Mouse (Mus musculus) intestine, postnatal 0 days (tissue): ENCODE results near the gene Cfap61. TPM values are rescaled to one million over a fixed set of nuclear protein-coding genes. Genes with fewer than 3 reads are reported as not detected.
A peak's percentile ranks its signal among the peaks of the same experiment; 100 is the strongest.

Experiments
- ATAC-seq: fragments of 200-750 bp; cut with Nextera tagmentation; 2 replicates; pipeline ENCODE4 v1.8.0; 2017; ENCODE audit warnings: mild to moderate bottlenecking, moderate TSS enrichment, moderate library complexity
- H3K27ac ChIP-seq: fragments of 300-500 bp; sonication (generic); 2 replicates; pipeline ENCODE4 v1.5.1; 2014; ENCODE audit warnings: mild to moderate bottlenecking, low read depth, low read length, moderate library complexity
- H3K27me3 ChIP-seq: fragments of 300-500 bp; sonication (generic); replicated peaks from 2 replicates; pipeline ENCODE4 v1.6.1; 2014; ENCODE audit warnings: low read length, mixed read lengths; ENCODE audit not compliant: control insufficient read depth, insufficient read depth
- H3K36me3 ChIP-seq: fragments of 300-500 bp; sonication (generic); 2 replicates; pipeline ENCODE4 v1.6.1; 2014; ENCODE audit warnings: mild to moderate bottlenecking, moderate library complexity; ENCODE audit not compliant: control insufficient read depth, insufficient read depth
- H3K4me1 ChIP-seq: fragments of 300-500 bp; sonication (generic); replicated peaks from 2 replicates; pipeline ENCODE4 v1.6.1; 2014; ENCODE audit warnings: antibody characterized with exemption, low read length, mixed read lengths; ENCODE audit not compliant: control insufficient read depth, insufficient read depth
- H3K4me2 ChIP-seq: fragments of 300-500 bp; sonication (generic); replicated peaks from 2 replicates; pipeline ENCODE4 v1.6.1; 2014; ENCODE audit warnings: low read depth, mild to moderate bottlenecking, moderate library complexity
- H3K4me3 ChIP-seq: fragments of 300-500 bp; sonication (generic); 2 replicates; pipeline ENCODE4 v1.5.1; 2014; ENCODE audit warnings: low read depth, low read length
- H3K9ac ChIP-seq: fragments of 300-500 bp; sonication (generic); 2 replicates; pipeline ENCODE4 v1.6.1; 2014; ENCODE audit warnings: mild to moderate bottlenecking, low read depth, low read length
- H3K9me3 ChIP-seq: fragments of 300-500 bp; sonication (generic); 2 replicates; pipeline ENCODE4 v1.6.1; 2016; ENCODE audit warnings: mixed run types; ENCODE audit not compliant: control insufficient read depth
- CTCF ChIP-seq: sonication (generic); IDR thresholded peaks from 2 replicates; pipeline ENCODE4 v1.5.1; 2016; ENCODE audit warnings: low read depth, mild to moderate bottlenecking, control low read depth, antibody characterized with exemption, moderate library complexity
- WGBS: fragments of 180-500 bp; shearing (Covaris S2); extraction: QIAGEN DNeasy Blood & Tissue Kit; methylation state at CpG from one replicate; pipeline ENCODE4 v1.1.7; 2014; 5-methylcytosine and 5-hydroxymethylcytosine counted together
- polyA plus RNA-seq: library from polyadenylated mRNA; unstranded; fragments of >200 nt; fragmentation: Nextera tagmentation; extraction: Ambion mirVana; gene quantifications from 2 replicates; pipeline ENCODE4 v1.2.1, GENCODE M21; 2015

Cfap61 gene
- polyA plus RNA-seq, 1 experiment from 2014 or later: 0.08 TPM

DNA sequence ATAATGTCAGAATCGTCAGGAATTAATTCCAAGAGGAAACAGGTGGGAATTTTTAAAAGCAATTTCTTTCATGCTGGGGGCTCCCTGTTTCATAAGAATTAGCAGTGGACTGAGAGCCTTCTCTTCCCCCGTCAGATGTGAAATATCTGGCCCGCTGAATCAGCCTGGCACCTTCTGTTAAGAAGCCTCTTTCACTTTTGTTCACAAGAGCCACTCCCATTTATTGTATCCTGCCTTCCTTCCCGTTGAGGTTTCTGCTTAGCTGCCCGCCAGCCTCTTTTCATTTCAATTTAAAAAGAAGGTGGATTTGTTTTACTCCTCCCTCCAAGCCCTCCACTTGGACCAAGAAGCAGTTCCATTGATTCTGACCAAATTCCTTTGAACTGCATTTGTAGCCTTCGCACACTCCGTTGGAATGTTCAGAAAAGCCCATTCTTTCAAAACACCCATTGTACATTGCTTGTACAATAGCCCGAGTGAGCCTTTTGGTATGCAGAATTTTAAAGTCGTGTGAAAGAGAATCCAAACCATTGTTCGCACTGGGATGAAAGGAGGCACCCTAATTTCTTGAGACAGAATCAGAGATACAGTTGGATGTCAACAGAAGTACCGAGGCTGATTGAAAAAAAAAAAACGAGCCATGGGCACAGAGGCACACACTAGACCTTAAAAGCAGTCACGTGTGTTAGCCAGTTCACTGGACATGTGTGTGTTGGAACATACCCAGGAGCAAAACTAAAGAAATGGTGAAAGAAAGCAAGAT lies 127.9 kb downstream of the Cfap61 start:
- WGBS: 51% methylated on average over 13 of the region's 13 CpGs
- Histone ChIP-seq H3K4me3 (no peak overlapping the region), H3K36me3 (no peaks in the 10 kb centered on the region), H3K4me1 (no peaks in the 10 kb centered on the region), H3K27me3 (no peaks in the 10 kb centered on the region), H3K4me2 (peak overlapping the region; percentile 44; the same call in 1 of the 2 replicates), H3K9ac (no peak overlapping the region), H3K9me3 (no peaks in the 10 kb centered on the region), H3K27ac (no peak overlapping the region)
- no peak for ATAC-seq
- TF ChIP-seq CTCF: no peak

DNA sequence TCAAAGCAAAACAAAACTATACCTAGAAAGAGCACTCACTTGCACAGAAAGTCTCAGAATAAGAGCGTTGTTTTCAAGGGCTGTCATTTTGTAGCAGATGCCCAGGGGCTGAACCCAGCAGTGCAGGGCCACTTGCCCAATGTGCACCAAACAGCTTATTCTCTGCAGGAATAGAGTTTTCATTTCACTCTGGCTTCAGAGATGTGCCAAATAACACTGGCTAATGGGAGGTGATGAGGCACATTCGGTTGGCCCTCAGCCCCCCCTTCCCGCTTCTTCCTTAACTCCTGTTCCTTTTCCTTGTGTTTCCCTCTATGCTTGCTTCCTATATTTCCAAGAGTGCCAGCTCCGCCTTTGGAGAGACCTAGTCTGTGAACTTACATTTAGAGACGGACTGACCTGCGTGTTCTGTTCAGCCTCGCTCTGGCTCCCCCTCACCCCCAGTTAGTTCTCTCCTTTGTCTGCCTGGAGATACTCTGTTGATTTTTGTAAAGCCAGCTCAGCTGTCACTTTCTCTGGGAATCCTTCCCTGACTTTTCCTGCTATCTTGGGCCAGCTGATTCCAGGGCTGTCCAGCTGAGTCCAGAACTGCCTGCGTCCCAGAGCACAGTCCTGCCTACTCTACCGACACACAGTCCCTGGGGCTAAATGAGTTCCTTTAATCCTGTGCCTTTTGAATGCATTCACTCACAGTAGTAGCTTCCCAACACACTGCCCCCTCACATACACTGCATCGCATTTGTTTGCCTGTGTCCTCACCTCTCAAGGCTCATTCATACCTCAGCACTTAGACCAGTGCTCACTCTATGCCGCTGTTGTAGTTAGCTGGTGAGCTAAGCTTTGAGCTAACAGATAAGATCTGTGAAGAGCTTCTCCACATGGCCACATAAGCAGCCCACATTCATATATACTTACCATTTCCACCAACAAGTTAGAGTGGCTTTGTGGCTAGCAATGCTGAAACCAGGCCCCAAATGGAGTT lies 128.8 kb downstream of the Cfap61 start:
- 80% methylated on average over 11 of the region's 11 CpGs for WGBS
- no peak for TF ChIP-seq CTCF
- Histone ChIP-seq H3K27ac (no peak overlapping the region), H3K4me3 (no peak overlapping the region), H3K9me3 (no peaks in the 10 kb centered on the region), H3K4me1 (no peaks in the 10 kb centered on the region), H3K36me3 (no peaks in the 10 kb centered on the region), H3K27me3 (no peaks in the 10 kb centered on the region), H3K4me2 (no peak overlapping the region), H3K9ac (no peak overlapping the region)
- ATAC-seq: no peak

- Histone ChIP-seq H3K4me3 (no peak overlapping the region), H3K9me3 (no peaks in the 10 kb centered on the region), H3K27me3 (no peaks in the 10 kb centered on the region), H3K9ac (no peak overlapping the region), H3K36me3 (no peaks in the 10 kb centered on the region), H3K4me1 (no peaks in the 10 kb centered on the region), H3K4me2 (no peak overlapping the region), H3K27ac (no peak overlapping the region)
- no peak for TF ChIP-seq CTCF
- WGBS: 35% methylated on average over 4 of the region's 4 CpGs
- no peak; the same call in 1 of the 2 replicates for ATAC-seq
These were observed 132.8 kb downstream of the Cfap61 start for GRCm38 (mm10) chr2:146067364-146067763.

GRCm38 (mm10) chr2:146073300-146073699 lies 138.7 kb downstream of the Cfap61 start:
- H3K4me2 ChIP-seq: no peak overlapping the region
- no peak for TF ChIP-seq CTCF
- no peak for ATAC-seq
- no peak overlapping the region for H3K27ac ChIP-seq
- no peak overlapping the region for H3K4me3 ChIP-seq
- no peaks in the 10 kb centered on the region for H3K27me3 ChIP-seq
- H3K9ac ChIP-seq: no peak overlapping the region
- H3K9me3 ChIP-seq: no peaks in the 10 kb centered on the region
- H3K36me3 ChIP-seq: no peaks in the 10 kb centered on the region
- WGBS: 57% methylated on average over 6 of the region's 6 CpGs
- no peaks in the 10 kb centered on the region for H3K4me1 ChIP-seq

- 90% methylated on average over 10 of the region's 10 CpGs for WGBS
- H3K9me3 ChIP-seq: no peaks in the 10 kb centered on the region
- H3K27me3 ChIP-seq: no peaks in the 10 kb centered on the region
- no peak overlapping the region for H3K9ac ChIP-seq
- no peaks in the 10 kb centered on the region for H3K4me1 ChIP-seq
- TF ChIP-seq CTCF: no peak
- no peak overlapping the region for H3K27ac ChIP-seq
- H3K4me2 ChIP-seq: no peak overlapping the region
- H3K4me3 ChIP-seq: no peak overlapping the region
- H3K36me3 ChIP-seq: no peaks in the 10 kb centered on the region
- ATAC-seq: no peak
These were observed 142.5 kb downstream of the Cfap61 start for GRCm38 (mm10) chr2:146077117-146077516.

GRCm38 (mm10) chr2:146080282-146080681 lies 145.7 kb downstream of the Cfap61 start:
- TF ChIP-seq CTCF: no peak
- 96% methylated on average over 4 of the region's 4 CpGs for whole genome bisulfite sequencing
- ATAC-seq: no peak
- H3K4me1 ChIP-seq: no peaks in the 10 kb centered on the region
- H3K27me3 ChIP-seq: no peaks in the 10 kb centered on the region
- no peak overlapping the region for H3K4me3 ChIP-seq
- H3K9ac ChIP-seq: no peak overlapping the region
- H3K36me3 ChIP-seq: no peaks in the 10 kb centered on the region
- no peak overlapping the region for H3K27ac ChIP-seq
- H3K4me2 ChIP-seq: no peak overlapping the region
- no peaks in the 10 kb centered on the region for H3K9me3 ChIP-seq
